Comparison of ENCODE assay signal across 8 mouse cellular contexts in the genomic region with DNA sequence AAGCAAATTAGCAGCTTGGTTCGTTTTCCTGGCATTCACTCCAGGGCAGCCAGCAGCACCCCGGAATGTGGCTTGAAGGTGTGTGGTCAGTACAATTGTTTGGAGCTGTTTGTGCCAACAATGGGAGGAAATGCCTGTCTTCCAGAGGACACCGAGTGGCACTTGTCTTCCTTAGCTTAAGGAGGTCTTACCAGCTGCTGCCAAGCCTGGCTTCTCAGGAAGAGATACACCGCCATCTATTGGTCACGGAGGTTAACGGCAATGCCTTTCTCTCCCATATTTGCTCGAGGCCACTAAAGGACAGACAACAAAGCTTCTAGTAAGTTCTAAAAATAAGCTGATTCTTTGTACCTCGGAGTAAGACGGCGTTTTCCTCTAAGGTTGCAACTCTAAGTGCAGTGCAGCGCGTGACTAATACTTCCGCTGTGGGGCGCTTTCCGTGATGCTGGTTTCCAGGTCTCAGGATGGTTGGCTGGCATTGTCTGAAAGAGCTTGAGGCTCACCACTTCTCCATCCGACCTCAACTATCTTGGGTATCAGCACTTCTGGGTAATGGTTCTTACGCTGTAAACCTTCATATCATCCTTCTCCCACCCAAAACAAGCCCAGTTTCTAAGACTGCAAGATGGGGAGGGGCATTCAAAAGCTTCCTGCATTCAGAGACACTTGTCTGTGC.
DNase-seq lines count a peak whose midpoint lies in the region; ATAC-seq lines count a peak whose summit lies in the region.

No protein-coding gene starts in this region.

- peaks cover 64% of the 10 kb centered on the region for H3K27me3 ChIP-seq in midbrain, embryonic 11.5 days (ENCODE audit: control insufficient read depth, insufficient read depth, low read length)

- H3K36me3 ChIP-seq in midbrain, embryonic 11.5 days (ENCODE audit: control insufficient read depth, insufficient read depth, low read length) = no peaks in the 10 kb centered on the region

- no peaks in the 10 kb centered on the region for H3K9me3 ChIP-seq in midbrain, embryonic 11.5 days (ENCODE audit: control insufficient read depth, low read length)

- intact Hi-C loops in left cerebral cortex, postnatal 4 days (cut with DNase I) = loop anchor here (5.0 kb wide), 3 partner anchors 185 to 1820 kb away; a partner anchor contains a TSS

- H3K9ac ChIP-seq in midbrain, embryonic 11.5 days (ENCODE audit: low read length) = no peak overlapping the region

- peak; percentile 50 to 65 for DNase-seq in adrenal gland, adult 18-20 months (ENCODE audit: low spot score in 2 of 2)
- DNase-seq in embryo, embryonic 11.5 days (ENCODE audit: low read depth, low spot score) = peak; percentile 78
- DNase-seq in kidney, adult 11 months = peak; percentile 54
- peak; percentile 83 for DNase-seq in left cerebral cortex, postnatal 4 days
- peak; percentile 98 for DNase-seq in midbrain, embryonic 11.5 days (ENCODE audit: low spot score, missing footprints)
- DNase-seq in skeletal muscle tissue, adult 2 months (ENCODE audit: low read depth, low spot score) = peak; percentile 63

- ATAC-seq in granulocyte monocyte progenitor cell, adult 5-6 weeks (replicated peaks; ENCODE audit: poor library complexity, severe bottlenecking) = peak; percentile 95
- peak; percentile 68 for ATAC-seq in midbrain, embryonic 11.5 days (ENCODE audit: low FRiP score)
- ATAC-seq in inflammation-experienced regulatory T-cells, adult 6 months = no peak

- peak overlapping the region; percentile 2; the same call in 1 of the 2 replicates for H3K4me3 ChIP-seq in midbrain, embryonic 11.5 days (ENCODE audit: low read depth, low read length)

- 4% methylated on average over 15 of the region's 17 CpGs for WGBS in midbrain, embryonic 11.5 days

- peaks cover 25% of the 10 kb centered on the region for H3K4me1 ChIP-seq in midbrain, embryonic 11.5 days (ENCODE audit: control insufficient read depth, insufficient read depth, low read length)

- no peak overlapping the region for H3K27ac ChIP-seq in midbrain, embryonic 11.5 days (ENCODE audit: low read depth, low read length)

- peak overlapping the region; percentile 26 for H3K4me2 ChIP-seq in midbrain, embryonic 11.5 days
